Mouse (Mus musculus) gastrocnemius, postnatal 10 days (tissue): ENCODE data around the gene Vezf1. TPM values are rescaled to one million over a fixed set of nuclear protein-coding genes. Genes with fewer than 3 reads are reported as not detected.

ENCODE experiments used
- DNase-seq: peaks from one replicate; pipeline ENCODE4 v3.0.0; 2021; ENCODE audit warnings: mixed read lengths
- total RNA-seq, 2 experiments: library from RNA; stranded (reverse); gene quantifications; 2 replicates each; pipeline ENCODE4 v1.2.3; 2021

The Vezf1 gene
- total RNA-seq, 2 experiments from 2014 or later, result 44.0 to 46.4 TPM

GRCm38 (mm10) chr11:88053821-88054220 lies 14.3 kb upstream of the Vezf1 start:
- DNase-seq, result peak; percentile 26

- DNase-seq, result peak; percentile 43
These were observed 13.5 kb upstream of the Vezf1 start for GRCm38 (mm10) chr11:88054589-88054988.

- DNase-seq, result no peak
These were observed 12.3 kb upstream of the Vezf1 start for GRCm38 (mm10) chr11:88055777-88056176.

- no peak for DNase-seq
These were observed 10.3 kb upstream of the Vezf1 start for GRCm38 (mm10) chr11:88057788-88058187.

- no peak for DNase-seq
These were observed 8.9 kb upstream of the Vezf1 start for GRCm38 (mm10) chr11:88059141-88059540.

GRCm38 (mm10) chr11:88061892-88062625 lies 6.0 kb upstream of the Vezf1 start:
- no peak for DNase-seq

- DNase-seq, result no peak
These were observed 2.3 kb upstream of the Vezf1 start for GRCm38 (mm10) chr11:88065732-88066131.

- DNase-seq, result no peak
These were observed 891 bp upstream of the Vezf1 start for GRCm38 (mm10) chr11:88067191-88067585.

GRCm38 (mm10) chr11:88068411-88069245 lies 549 bp downstream of the Vezf1 start:
- DNase-seq, result peak; percentile 82

- DNase-seq, result no peak
These were observed 1.1 kb downstream of the Vezf1 start for GRCm38 (mm10) chr11:88069246-88069570.

GRCm38 (mm10) chr11:88070392-88070791 lies 2.3 kb downstream of the Vezf1 start:
- no peak for DNase-seq

GRCm38 (mm10) chr11:88071113-88071512 lies 3.0 kb downstream of the Vezf1 start:
- no peak for DNase-seq

GRCm38 (mm10) chr11:88073343-88073875 lies 5.3 kb downstream of the Vezf1 start:
- no peak for DNase-seq

- no peak for DNase-seq
These were observed 7.6 kb downstream of the Vezf1 start for GRCm38 (mm10) chr11:88075701-88076100.

- DNase-seq, result no peak
These were observed 8.3 kb downstream of the Vezf1 start for GRCm38 (mm10) chr11:88076394-88076793.

GRCm38 (mm10) chr11:88083699-88084098 lies 15.6 kb downstream of the Vezf1 start:
- no peak for DNase-seq

GRCm38 (mm10) chr11:88086737-88087627 lies 18.9 kb downstream of the Vezf1 start:
- DNase-seq, result peak; percentile 95

- DNase-seq, result no peak
These were observed 21.1 kb downstream of the Vezf1 start for GRCm38 (mm10) chr11:88089150-88089549.

GRCm38 (mm10) chr11:88090293-88090692 lies 22.2 kb downstream of the Vezf1 start:
- DNase-seq, result no peak

GRCm38 (mm10) chr11:88091949-88092348 lies 23.9 kb downstream of the Vezf1 start:
- no peak for DNase-seq

- DNase-seq, result no peak
These were observed 29.1 kb downstream of the Vezf1 start for GRCm38 (mm10) chr11:88097173-88097572.

GRCm38 (mm10) chr11:88098021-88098729 lies 30.1 kb downstream of the Vezf1 start, which contains the start of gene Cuedc1:
Gene Cuedc1, plus strand, starts transcription at chr11:88098058.
- DNase-seq, result no peak
